Mouse (Mus musculus) liver, adult 2 months (tissue): ENCODE data around the gene Cnksr1. TPM values are rescaled to one million over a fixed set of nuclear protein-coding genes. Genes with fewer than 3 reads are reported as not detected.
A peak's percentile ranks its signal among the peaks of the same experiment; 100 is the strongest.
"Not testable (repeated sequence)": the region's sequence is repeated elsewhere in the genome, so short reads cannot be mapped to it uniquely, and the experiment has no call there.

Experiments used
- DNase-seq: peaks from one replicate; pipeline ENCODE4 v3.0.0-alpha.2; 2011; ENCODE audit warnings: low read depth, low spot score; ENCODE audit errors: extremely low read depth
- H3K27ac ChIP-seq: fragments of 200-500 bp; replicated peaks from 2 replicates; pipeline ENCODE4 v1.5.1; 2012; ENCODE audit warnings: low read depth, mild to moderate bottlenecking, control low read depth, inconsistent platforms, low read length; ENCODE audit not compliant: insufficient read depth
- H3K27me3 ChIP-seq: fragments of 200-500 bp; 2 replicates; pipeline ENCODE4 v1.6.1; 2012; ENCODE audit warnings: mild to moderate bottlenecking, moderate library complexity, low read length, inconsistent platforms; ENCODE audit not compliant: control insufficient read depth, insufficient read depth
- H3K36me3 ChIP-seq: fragments of 200-500 bp; 2 replicates; pipeline ENCODE4 v1.6.1; 2012; ENCODE audit warnings: low read length, inconsistent platforms; ENCODE audit not compliant: control insufficient read depth, insufficient read depth
- H3K4me1 ChIP-seq: fragments of 200-500 bp; 2 replicates; pipeline ENCODE4 v1.6.1; 2011; ENCODE audit warnings: low read length; ENCODE audit not compliant: control insufficient read depth, insufficient read depth
- H3K4me3 ChIP-seq: fragments of 200-500 bp; 2 replicates; pipeline ENCODE4 v1.5.1; 2011; ENCODE audit warnings: low read depth, mild to moderate bottlenecking, control low read depth, low read length, moderate library complexity; ENCODE audit not compliant: insufficient read depth
- H3K79me2 ChIP-seq: fragments of 200-500 bp; 2 replicates; pipeline ENCODE4 v1.6.1; 2012; ENCODE audit warnings: inconsistent platforms, mild to moderate bottlenecking, low read length, moderate library complexity; ENCODE audit not compliant: control insufficient read depth, insufficient read depth
- H3K9ac ChIP-seq: fragments of 200-500 bp; 2 replicates; pipeline ENCODE4 v1.6.1; 2012; ENCODE audit warnings: low read depth, mild to moderate bottlenecking, control low read depth, inconsistent platforms, low read length
- CTCF ChIP-seq: fragments of 200-500 bp; IDR thresholded peaks from 2 replicates; pipeline ENCODE4 v1.5.1; 2011; ENCODE audit warnings: low read depth, low read length, control low read depth
- POLR2A ChIP-seq: fragments of 200-500 bp; IDR thresholded peaks from 2 replicates; pipeline ENCODE4 v1.6.1; 2011; ENCODE audit warnings: low read length, control low read depth; ENCODE audit not compliant: insufficient read depth; ENCODE audit errors: extremely low read depth
- WGBS: fragments of 180-500 bp; shearing (Covaris S2); methylation state at CpG from one replicate; pipeline ENCODE4 v1.1.7; 2018; 5-methylcytosine and 5-hydroxymethylcytosine counted together
- polyA plus RNA-seq: library from polyadenylated mRNA; depleted of rRNA; stranded (reverse); fragments of >200 nt; gene quantifications from 2 replicates; pipeline ENCODE4 v1.2.3, GENCODE M21; 2012
- total RNA-seq: library from RNA; depleted of rRNA; stranded (reverse); fragments of >200 nt; gene quantifications from 2 replicates; pipeline ENCODE4 v1.2.3, GENCODE M21; 2014

The Cnksr1 gene
- total and polyA plus RNA-seq, 2 experiments = 0.09 to 0.21 TPM

- 8% methylated on average over 14 of the region's 14 CpGs for WGBS
- Histone ChIP-seq H3K27me3 (no peaks in the 10 kb centered on the region), H3K9ac (no peak overlapping the region), H3K79me2 (no peaks in the 10 kb centered on the region), H3K4me1 (peaks cover 4% of the 10 kb centered on the region; the same call in 1 of the 2 replicates), H3K4me3 (no peak overlapping the region), H3K27ac (no peak overlapping the region), H3K36me3 (peaks cover 13% of the 10 kb centered on the region; the same call in 1 of the 2 replicates)
- TF ChIP-seq CTCF (no peak), POLR2A (no peak)
- peak; percentile 26 for DNase-seq
Measured at GRCm38 (mm10) chr4:134273417-134274345, 35.5 kb upstream of the Cnksr1 start.

GRCm38 (mm10) chr4:134272731-134273416 is 34.7 kb upstream of the Cnksr1 start:
- Histone ChIP-seq H3K4me1 (peaks cover 4% of the 10 kb centered on the region; the same call in 1 of the 2 replicates), H3K36me3 (peaks cover 7% of the 10 kb centered on the region; the same call in 1 of the 2 replicates), H3K9ac (no peak overlapping the region), H3K79me2 (no peaks in the 10 kb centered on the region), H3K27me3 (no peaks in the 10 kb centered on the region), H3K4me3 (no peak overlapping the region), H3K27ac (no peak overlapping the region)
- WGBS = 31% methylated on average over 12 of the region's 13 CpGs
- TF ChIP-seq CTCF (no peak), POLR2A (no peak)
- DNase-seq = no peak

DNA sequence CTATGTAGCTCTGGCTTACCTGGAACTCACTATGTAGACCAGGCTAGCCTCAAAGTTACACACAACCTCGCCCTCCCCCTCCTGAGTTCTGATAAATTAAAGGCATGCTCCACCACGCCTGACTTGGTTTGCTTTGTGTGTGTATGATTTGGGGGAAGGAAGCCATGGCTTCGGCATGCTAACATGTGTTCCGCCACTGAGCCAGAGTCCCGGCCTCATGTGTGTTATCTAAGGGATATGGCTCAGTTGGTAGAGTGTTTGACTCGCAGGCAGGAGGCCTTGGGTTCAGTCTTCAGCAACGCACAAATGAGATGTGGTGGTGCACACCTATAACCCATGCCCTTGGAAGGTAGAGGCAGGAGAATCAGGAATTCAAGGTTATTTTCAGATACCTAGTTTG is 33.8 kb upstream of the Cnksr1 start:
- no peak for DNase-seq
- Histone ChIP-seq H3K79me2 (no peaks in the 10 kb centered on the region), H3K4me3 (no peak overlapping the region), H3K4me1 (peaks cover 4% of the 10 kb centered on the region; the same call in 1 of the 2 replicates), H3K27me3 (no peaks in the 10 kb centered on the region), H3K36me3 (peaks cover 4% of the 10 kb centered on the region; the same call in 1 of the 2 replicates), H3K27ac (no peak overlapping the region), H3K9ac (no peak overlapping the region)
- TF ChIP-seq POLR2A (no peak), CTCF (no peak)
- 86% methylated on average over 7 of the region's 7 CpGs for WGBS

GRCm38 (mm10) chr4:134269622-134270021 is 31.4 kb upstream of the Cnksr1 start:
- H3K27ac ChIP-seq, DNase-seq: not testable (repeated sequence)
- peak; percentile 17; the same call in 1 of the 2 replicates for TF ChIP-seq CTCF

DNA sequence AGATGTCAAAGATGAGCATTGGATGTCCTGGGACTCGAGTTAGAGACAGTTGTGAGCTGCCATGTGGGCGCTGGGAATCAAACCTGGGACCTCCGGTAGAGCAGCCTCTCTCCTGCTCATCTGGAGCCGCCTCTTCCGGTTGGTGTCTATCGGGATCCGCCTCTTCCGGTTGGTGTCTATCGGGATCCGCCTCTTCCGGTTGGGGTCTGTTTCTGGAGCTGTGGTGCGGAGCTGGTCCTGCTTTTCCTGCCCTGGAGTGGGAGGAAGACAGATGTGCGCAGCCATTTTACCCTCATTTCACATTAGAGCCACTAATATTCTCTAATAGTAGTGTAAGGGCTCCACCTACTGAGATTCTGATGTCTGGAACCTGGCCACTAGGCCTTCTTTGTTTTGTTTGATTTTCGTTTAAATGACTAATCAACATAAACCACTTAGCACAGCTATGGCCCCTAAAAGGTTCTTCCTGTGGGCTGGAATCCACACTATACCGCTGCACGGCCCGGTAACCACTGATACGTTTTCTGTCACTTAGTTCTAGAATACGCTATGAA is 30.0 kb upstream of the Cnksr1 start:
- TF ChIP-seq CTCF = no peak
- no peak for TF ChIP-seq POLR2A
- Histone ChIP-seq H3K27ac (no peak overlapping the region), H3K4me3 (no peak overlapping the region), H3K27me3 (no peaks in the 10 kb centered on the region), H3K79me2 (no peaks in the 10 kb centered on the region), H3K4me1 (no peaks in the 10 kb centered on the region), H3K36me3 (no peaks in the 10 kb centered on the region), H3K9ac (no peak overlapping the region)
- DNase-seq = no peak
- WGBS = 84% methylated on average over 19 of the region's 19 CpGs

More at GRCm38 (mm10) chr4:134269622-134270021, 31.4 kb upstream of the Cnksr1 start:
- H3K36me3 ChIP-seq, H3K79me2 ChIP-seq, H3K27me3 ChIP-seq, H3K4me1 ChIP-seq, H3K9ac ChIP-seq, H3K4me3 ChIP-seq: not testable (repeated sequence)
